In the genomic region with DNA sequence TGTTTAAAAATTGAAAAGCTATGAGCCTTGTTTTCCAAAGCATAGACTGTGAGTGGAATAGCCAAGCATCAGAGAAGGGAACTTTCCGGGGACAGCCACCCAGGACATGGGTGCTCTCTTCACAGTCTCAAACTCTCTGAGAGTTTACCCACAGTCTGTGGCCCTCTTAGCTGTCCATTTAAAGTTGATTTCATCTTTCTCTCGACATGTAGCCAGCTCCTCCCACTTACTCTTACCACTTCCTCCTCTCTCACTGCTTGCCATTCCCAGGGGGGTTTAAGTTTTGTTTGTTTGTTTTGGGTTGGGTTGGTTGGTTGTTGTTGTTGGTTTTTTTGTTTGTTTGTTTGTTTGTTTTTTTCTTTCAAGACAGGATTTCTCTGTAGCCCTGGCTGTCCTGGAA, we compare ENCODE assay signal across 22 mouse cellular contexts.
A peak's percentile ranks its signal among the peaks of the same experiment; 100 is the strongest.
DNase-seq lines count a peak whose midpoint lies in the region; ATAC-seq and TF ChIP-seq lines count a peak whose summit lies in the region.
"Had no signal": no experiment of that assay in that cellular context is flagged by ENCODE, and none has a peak within 500 bp of the region (broad histone marks: within the 10 kb centered on the region; RNA-seq: fewer than 3 reads in every experiment).

No protein-coding gene starts in this region.

- H3K79me2 ChIP-seq in macrophage (ENCODE audit: inconsistent target), result no peaks in the 10 kb centered on the region

- no peak for TF ChIP-seq CTCF in lung, postnatal 0 days (IDR thresholded peaks at IDR 0.05)
- TF ChIP-seq CTCF in bone marrow macrophage, adult 2 months (IDR thresholded peaks at IDR 0.05; ENCODE audit: low read depth, low read length), result no peak
- no peak for TF ChIP-seq CTCF in kidney, adult 2 months (conservative IDR thresholded peaks at IDR 0.05; ENCODE audit: insufficient read depth, insufficient read length, low read depth, low read length)
- TF ChIP-seq CTCF in stomach, postnatal 0 days (IDR thresholded peaks at IDR 0.05; ENCODE audit: low read depth), result no peak

- DNase-seq in lung, postnatal 36 days, result peak; percentile 4
- no peak for DNase-seq in lung, postnatal 0 days (ENCODE audit: low spot score)
- DNase-seq in kidney, adult 2 months, result no peak
- no peak for DNase-seq in stomach, postnatal 0 days (ENCODE audit: low spot score)
- no peak for DNase-seq in retina, postnatal 1 day
- DNase-seq: adrenal gland, postnatal 10 days; cerebellum, adult 18-20 months; cerebellum, adult 9-11 months; cerebellum, postnatal 36 days; forebrain, postnatal 0 days; gastrocnemius, adult 2 months; gastrocnemius, postnatal 25 days; heart, adult 11 months; heart, postnatal 4 days had no signal

- no peak for ATAC-seq in lung, postnatal 0 days
- no peak for ATAC-seq in stomach, postnatal 0 days (ENCODE audit: low FRiP score, low TSS enrichment)
- ATAC-seq: CD4-positive, CD25-positive, alpha-beta regulatory T cell, adult 4 months; forebrain, embryonic 13.5 days; forebrain, postnatal 0 days; hindbrain, postnatal 0 days had no signal

- no peak overlapping the region for H3K27ac ChIP-seq in lung, postnatal 0 days (ENCODE audit: low read length)
- H3K27ac ChIP-seq in bone marrow macrophage, adult 2 months (ENCODE audit: insufficient read depth, low read depth, low read length), result peak overlapping the region; percentile 85
- peak overlapping the region; percentile 57 for H3K27ac ChIP-seq in macrophage
- H3K27ac ChIP-seq in kidney, adult 2 months (ENCODE audit: insufficient read depth, low read depth, low read length), result no peak overlapping the region
- H3K27ac ChIP-seq in stomach, postnatal 0 days (replicated peaks), result no peak overlapping the region
- H3K27ac ChIP-seq: embryonic facial prominence, embryonic 10.5 days; forebrain, embryonic 13.5 days; gastrocnemius, adult 2 months; heart, embryonic 13.5 days; hindbrain, embryonic 13.5 days; hindbrain, postnatal 0 days had no signal

- TF ChIP-seq POLR2A in bone marrow macrophage, adult 2 months (IDR thresholded peaks at IDR 0.05; ENCODE audit: borderline replicate concordance, low read depth, low read length), result no peak
- no peak for TF ChIP-seq POLR2A in kidney, adult 2 months (IDR thresholded peaks at IDR 0.05; ENCODE audit: low read depth, low read length)

- no peaks in the 10 kb centered on the region for H3K27me3 ChIP-seq in lung, postnatal 0 days (replicated peaks; ENCODE audit: insufficient read depth, low read length)
- no peaks in the 10 kb centered on the region for H3K27me3 ChIP-seq in kidney, adult 2 months (replicated peaks; ENCODE audit: control insufficient read depth, insufficient read depth, low read length)
- no peaks in the 10 kb centered on the region for H3K27me3 ChIP-seq in stomach, postnatal 0 days (ENCODE audit: control insufficient read depth, insufficient read depth, low read length)
- H3K27me3 ChIP-seq: forebrain, embryonic 13.5 days; heart, embryonic 13.5 days; hindbrain, embryonic 13.5 days had no signal

- no peak overlapping the region for H3K4me3 ChIP-seq in lung, postnatal 0 days (ENCODE audit: low read depth, low read length)
- 0 out of 2 replicates have a peak overlapping the region, but pooled peaks have one; percentile 15 for H3K4me3 ChIP-seq in bone marrow macrophage, adult 2 months (ENCODE audit: insufficient read depth, low read length)
- no peak overlapping the region for H3K4me3 ChIP-seq in macrophage (ENCODE audit: inconsistent target)
- H3K4me3 ChIP-seq in kidney, adult 2 months (ENCODE audit: insufficient read depth, low read depth, low read length), result no peak overlapping the region
- no peak overlapping the region for H3K4me3 ChIP-seq in stomach, postnatal 0 days (ENCODE audit: low read depth, low read length)
- H3K4me3 ChIP-seq: embryonic facial prominence, embryonic 10.5 days; forebrain, embryonic 13.5 days; gastrocnemius, adult 2 months; heart, embryonic 13.5 days; hindbrain, embryonic 13.5 days had no signal

- no peak for TF ChIP-seq EP300 in lung, postnatal 0 days (IDR thresholded peaks at IDR 0.05)
- no peak for TF ChIP-seq EP300 in stomach, postnatal 0 days (optimal IDR thresholded peaks at IDR 0.05)

- no peak overlapping the region for H3K9ac ChIP-seq in lung, postnatal 0 days (replicated peaks; ENCODE audit: low read depth)
- no peak overlapping the region for H3K9ac ChIP-seq in stomach, postnatal 0 days (ENCODE audit: low read length)
- H3K9ac ChIP-seq: forebrain, embryonic 13.5 days; forebrain, postnatal 0 days; heart, embryonic 13.5 days; hindbrain, embryonic 13.5 days had no signal

- no peaks in the 10 kb centered on the region for H3K9me3 ChIP-seq in lung, postnatal 0 days (ENCODE audit: low read length)
- no peaks in the 10 kb centered on the region for H3K9me3 ChIP-seq in stomach, postnatal 0 days (ENCODE audit: control insufficient read depth, low read length)
- H3K9me3 ChIP-seq: embryonic facial prominence, embryonic 10.5 days; forebrain, embryonic 13.5 days; heart, embryonic 13.5 days; hindbrain, embryonic 13.5 days had no signal

- H3K4me1 ChIP-seq in lung, postnatal 0 days (ENCODE audit: insufficient read depth, low read depth, low read length), result no peaks in the 10 kb centered on the region
- peaks cover 22% of the 10 kb centered on the region for H3K4me1 ChIP-seq in bone marrow macrophage, adult 2 months (ENCODE audit: control insufficient read depth, insufficient read depth, low read length)
- no peaks in the 10 kb centered on the region for H3K4me1 ChIP-seq in kidney, adult 2 months (ENCODE audit: control insufficient read depth, insufficient read depth, low read length)
- H3K4me1 ChIP-seq in stomach, postnatal 0 days (replicated peaks; ENCODE audit: control insufficient read depth, insufficient read depth), result no peaks in the 10 kb centered on the region
- H3K4me1 ChIP-seq: embryonic facial prominence, embryonic 10.5 days; forebrain, embryonic 13.5 days; heart, embryonic 13.5 days; hindbrain, embryonic 13.5 days had no signal

- H3K4me2 ChIP-seq in lung, postnatal 0 days (replicated peaks; ENCODE audit: low read depth, low read length), result no peak overlapping the region
- no peak overlapping the region for H3K4me2 ChIP-seq in stomach, postnatal 0 days (replicated peaks; ENCODE audit: low read depth)
- H3K4me2 ChIP-seq: forebrain, embryonic 13.5 days; heart, embryonic 13.5 days; hindbrain, embryonic 13.5 days had no signal

- 61% methylated on average over 2 of the region's 2 CpGs for WGBS in lung, postnatal 0 days
- WGBS in macrophage (ENCODE audit: missing documents), result 15% methylated on average over 2 of the region's 2 CpGs
- WGBS in kidney, adult 2 months, result 59% methylated on average over 2 of the region's 2 CpGs
- WGBS in stomach, postnatal 0 days, result 75% methylated on average over 2 of the region's 2 CpGs

- no peaks in the 10 kb centered on the region for H3K36me3 ChIP-seq in lung, postnatal 0 days (ENCODE audit: insufficient read depth, low read length)
- no peaks in the 10 kb centered on the region for H3K36me3 ChIP-seq in macrophage (ENCODE audit: inconsistent target)
- no peaks in the 10 kb centered on the region for H3K36me3 ChIP-seq in kidney, adult 2 months (ENCODE audit: control insufficient read depth, insufficient read depth, low read length)
- no peaks in the 10 kb centered on the region for H3K36me3 ChIP-seq in stomach, postnatal 0 days (ENCODE audit: control insufficient read depth, insufficient read depth, low read length)
- H3K36me3 ChIP-seq: embryonic facial prominence, embryonic 10.5 days; heart, embryonic 13.5 days; hindbrain, embryonic 13.5 days had no signal

Comparison
In these comparisons a context has a peak if more than half of its experiments do, and no peak if none do; other contexts are left out.
1. H3K27ac ChIP-seq: peak in bone marrow macrophage, adult 2 months (single experiment) and macrophage (single experiment); none in lung, postnatal 0 days (single experiment), kidney, adult 2 months (single experiment) and stomach, postnatal 0 days (single experiment).